Mouse (Mus musculus) megakaryocyte, embryonic 14.5 days (primary cell): ENCODE data around the gene Nrros.

ENCODE experiments used
- FLI1 ChIP-seq: IDR thresholded peaks from 2 replicates; pipeline ENCODE4 v1.6.1; 2012; ENCODE audit warnings: low read length, inconsistent platforms, mixed read lengths
- GATA1 ChIP-seq: IDR thresholded peaks from 3 replicates; pipeline ENCODE4 v1.6.1; 2012; ENCODE audit warnings: mixed read lengths, low read length, inconsistent platforms, borderline replicate concordance

DNA sequence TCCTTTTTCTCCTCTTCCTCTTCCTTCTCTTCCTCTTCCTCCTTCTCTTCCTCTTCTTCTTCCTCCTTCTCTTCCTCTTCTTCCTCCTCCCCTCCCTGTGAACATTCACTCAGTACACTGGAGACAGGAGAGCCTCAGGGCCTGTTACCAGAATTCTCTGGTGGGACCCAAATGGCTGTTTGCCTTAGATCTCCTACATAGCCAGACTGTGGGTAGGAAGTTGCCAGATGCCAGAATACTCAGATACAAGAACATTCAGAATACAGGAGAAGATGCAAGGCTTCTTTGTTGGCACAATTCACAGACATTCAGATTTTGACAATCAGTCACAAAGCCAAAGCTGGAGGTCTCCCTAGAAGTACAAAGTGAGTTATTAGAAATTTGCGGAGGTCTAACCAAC, 26.4 kb downstream of the Nrros start:
- TF ChIP-seq FLI1 (no peak), GATA1 (no peak)
